Mouse (Mus musculus) olfactory bulb, adult 2 months (tissue): ENCODE data around the gene Ece1.

Experiments used
- CTCF ChIP-seq: fragments of 200-500 bp; IDR thresholded peaks from 2 replicates; pipeline ENCODE4 v1.5.1; 2012; ENCODE audit warnings: low read depth, mild to moderate bottlenecking, low read length, moderate library complexity; ENCODE audit not compliant: insufficient read depth
- POLR2A ChIP-seq: fragments of 200-500 bp; IDR thresholded peaks from 2 replicates; pipeline ENCODE4 v1.6.1; 2012; ENCODE audit warnings: mild to moderate bottlenecking, low read depth, low read length, moderate library complexity; ENCODE audit not compliant: insufficient read depth

DNA sequence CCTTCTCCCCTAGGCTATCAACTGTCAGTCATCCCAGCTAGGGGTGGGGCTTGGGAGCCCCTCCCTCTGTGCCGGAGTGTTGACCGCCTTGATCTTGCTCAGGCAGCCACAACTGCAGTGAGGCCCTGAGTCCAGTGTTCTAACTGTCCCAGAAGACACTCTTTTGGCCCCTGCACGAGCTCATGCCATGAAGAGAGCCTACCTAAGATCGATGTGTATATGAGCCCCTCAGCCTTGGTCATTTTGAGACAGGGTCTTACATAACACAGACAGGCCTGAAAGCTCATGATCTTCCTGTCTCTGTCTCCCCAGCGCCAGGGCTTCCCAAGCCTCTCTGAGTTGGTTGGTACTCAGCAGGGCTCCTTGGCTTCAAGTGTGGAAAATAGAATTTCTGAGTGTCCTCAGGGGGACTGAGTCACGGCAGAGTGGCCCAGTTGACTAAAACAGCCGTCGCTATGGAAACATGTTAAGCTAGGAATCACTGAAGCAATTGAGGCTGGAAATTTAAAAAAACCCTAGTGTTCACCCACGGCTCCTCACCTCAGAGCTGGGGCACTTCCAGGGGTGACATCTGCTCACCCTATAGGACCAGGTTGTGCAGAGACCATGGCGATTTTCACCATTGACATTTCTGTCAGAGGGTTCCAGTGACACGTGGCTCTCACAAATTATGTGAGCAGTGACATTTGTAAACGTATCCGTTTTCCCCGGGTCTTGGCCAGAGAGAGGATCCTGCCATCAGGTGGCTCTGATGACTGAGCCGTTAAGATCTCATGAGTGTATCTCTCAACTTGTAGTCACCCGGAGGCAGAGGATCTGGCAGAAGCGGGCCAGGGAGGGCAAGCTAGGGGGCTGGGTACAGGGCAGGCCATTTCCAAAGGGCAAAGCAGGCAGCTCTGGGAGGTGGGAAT is 80.1 kb downstream of the Ece1 start:
- no peak for TF ChIP-seq POLR2A
- TF ChIP-seq CTCF, result no peak
